Mouse (Mus musculus): ENCODE results near the gene Fxyd4.

GRCm38 (mm10) chr6:117918043-117918442 lies 19.4 kb downstream of the Fxyd4 start:
- TF ChIP-seq CTCF (IDR thresholded peaks at IDR 0.05; ENCODE audit: borderline replicate concordance, insufficient read depth, low read length) (no peak), POLR2A (IDR thresholded peaks at IDR 0.05; ENCODE audit: low read depth, low read length) (no peak)

Measured in embryonic fibroblast, embryonic 13.5 days (primary cell).